Mouse (Mus musculus) olfactory bulb, adult 2 months (tissue): Measurements from ENCODE around the gene Rhod. TPM values are rescaled to one million over a fixed set of nuclear protein-coding genes. Genes with fewer than 3 reads are reported as not detected.
"Not testable (repeated sequence)": the region's sequence is repeated elsewhere in the genome, so short reads cannot be mapped to it uniquely, and the experiment has no call there.

Experiments used
- H3K27ac ChIP-seq: fragments of 200-500 bp; 2 replicates; pipeline ENCODE4 v1.5.1; 2012; ENCODE audit warnings: low read depth, low read length; ENCODE audit not compliant: insufficient read depth
- H3K4me1 ChIP-seq: fragments of 200-500 bp; 2 replicates; pipeline ENCODE4 v1.6.1; 2012; ENCODE audit warnings: low read length; ENCODE audit not compliant: control insufficient read depth, insufficient read depth
- H3K4me3 ChIP-seq: fragments of 200-500 bp; 2 replicates; pipeline ENCODE4 v1.5.1; 2012; ENCODE audit warnings: mild to moderate bottlenecking, low read depth, low read length, moderate library complexity; ENCODE audit not compliant: insufficient read depth
- CTCF ChIP-seq: fragments of 200-500 bp; IDR thresholded peaks from 2 replicates; pipeline ENCODE4 v1.5.1; 2012; ENCODE audit warnings: low read depth, mild to moderate bottlenecking, low read length, moderate library complexity; ENCODE audit not compliant: insufficient read depth
- POLR2A ChIP-seq: fragments of 200-500 bp; IDR thresholded peaks from 2 replicates; pipeline ENCODE4 v1.6.1; 2012; ENCODE audit warnings: mild to moderate bottlenecking, low read depth, low read length, moderate library complexity; ENCODE audit not compliant: insufficient read depth
- WGBS: fragments of 180-500 bp; shearing (Covaris S2); methylation state at CpG from one replicate; pipeline ENCODE4 v1.1.7; 2018; 5-methylcytosine and 5-hydroxymethylcytosine counted together
- polyA plus RNA-seq: library from polyadenylated mRNA; stranded (reverse); fragments of >200 nt; gene quantifications from 2 replicates; pipeline ENCODE4 v1.2.4, GENCODE M21; 2012; ENCODE audit warnings: low replicate concordance; ENCODE audit not compliant: missing spikeins, insufficient read depth, insufficient read length

Rhod gene
- polyA plus RNA-seq, 1 experiment: not detected

- under 1% methylated on average over 70 of the region's 70 CpGs for WGBS
These were observed 37.5 kb upstream of the Rhod start for GRCm38 (mm10) chr19:4476601-4477257.

DNA sequence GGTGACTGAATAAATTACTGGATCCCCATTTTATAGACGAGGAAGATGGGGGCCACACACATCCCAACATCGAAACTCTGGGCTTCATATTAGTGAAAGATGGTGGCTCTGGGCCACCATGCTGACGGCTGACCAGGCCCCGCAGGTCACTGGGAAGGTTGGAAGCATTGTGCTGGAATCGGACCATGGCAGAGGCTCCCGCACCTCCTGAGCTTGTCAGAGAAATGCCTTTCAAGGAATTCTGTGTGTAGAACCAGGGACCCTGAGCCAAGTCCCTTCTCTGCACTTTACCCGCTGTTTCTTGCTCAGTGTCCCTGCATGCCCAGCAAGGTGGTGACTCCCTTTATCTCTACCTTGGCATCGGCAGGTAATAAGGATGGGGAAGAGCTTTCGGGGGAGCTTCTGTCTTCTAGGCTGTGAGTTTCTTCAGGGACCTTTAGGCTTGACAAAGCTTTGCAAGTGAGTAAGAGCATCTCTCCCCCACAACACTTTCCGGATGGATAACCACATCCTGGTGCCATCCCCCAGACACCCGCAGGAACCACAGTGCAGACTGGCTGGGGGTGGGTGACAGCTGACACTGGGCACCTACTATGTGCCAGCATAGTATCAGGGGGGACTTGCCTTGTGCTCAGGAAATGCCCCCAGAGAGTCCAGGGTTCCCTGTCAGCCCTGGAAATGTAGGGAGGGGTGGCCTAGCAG, 36.1 kb upstream of the Rhod start:
- H3K4me1 ChIP-seq: peaks cover 26% of the 10 kb centered on the region
- WGBS: 68% methylated on average over 11 of the region's 11 CpGs

More at GRCm38 (mm10) chr19:4476601-4477257, 37.5 kb upstream of the Rhod start:
- Histone ChIP-seq H3K27ac (peak overlapping the region; percentile 74), H3K4me1 (peaks cover 26% of the 10 kb centered on the region), H3K4me3 (peak overlapping the region; percentile 61)
- TF ChIP-seq CTCF (no peak), POLR2A (peak; percentile 65)

GRCm38 (mm10) chr19:4474739-4475138, 35.5 kb upstream of the Rhod start:
- TF ChIP-seq CTCF (no peak), POLR2A (no peak)
- H3K4me1 ChIP-seq: peaks cover 28% of the 10 kb centered on the region
- no peak overlapping the region for H3K4me3 ChIP-seq
- WGBS: 79% methylated on average over 3 of the region's 3 CpGs
- no peak overlapping the region for H3K27ac ChIP-seq

More for the DNA sequence above, 36.1 kb upstream of the Rhod start:
- no peak overlapping the region for H3K27ac ChIP-seq
- TF ChIP-seq POLR2A (no peak), CTCF (no peak)
- no peak overlapping the region for H3K4me3 ChIP-seq

- TF ChIP-seq CTCF (no peak), POLR2A (no peak)
- Histone ChIP-seq H3K27ac (no peak overlapping the region), H3K4me3 (no peak overlapping the region), H3K4me1 (peaks cover 28% of the 10 kb centered on the region)
- 91% methylated on average over 5 of the region's 5 CpGs for WGBS
These were observed 34.3 kb upstream of the Rhod start for GRCm38 (mm10) chr19:4473549-4473948.

- Histone ChIP-seq H3K4me3 (no peak overlapping the region), H3K27ac (no peak overlapping the region), H3K4me1 (peaks cover 13% of the 10 kb centered on the region)
- 34% methylated on average over 5 of the region's 5 CpGs for WGBS
- TF ChIP-seq POLR2A (no peak), CTCF (no peak)
These were observed 29.1 kb upstream of the Rhod start for GRCm38 (mm10) chr19:4468363-4468762.

DNA sequence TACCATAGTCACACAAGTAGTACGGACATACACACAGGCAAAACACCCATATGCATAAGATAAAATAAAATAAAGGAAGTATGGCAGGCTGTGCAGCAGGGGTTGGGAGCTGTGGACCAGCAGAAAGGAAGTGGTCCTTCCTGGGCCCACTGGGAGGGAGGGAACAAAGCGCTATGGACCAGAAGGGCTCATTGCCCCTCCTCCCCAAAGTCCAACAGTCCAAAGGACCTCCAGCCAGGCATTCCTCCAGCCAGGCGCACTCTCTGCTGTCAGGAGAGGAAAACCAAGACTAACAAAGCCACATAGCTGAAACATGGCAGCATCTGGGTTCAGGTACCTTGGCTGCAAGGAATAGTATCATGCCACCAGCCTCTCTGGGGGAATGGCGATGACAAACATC, 25.4 kb upstream of the Rhod start:
- Histone ChIP-seq H3K4me1 (peaks cover 11% of the 10 kb centered on the region), H3K27ac (peak overlapping the region; percentile 38; the same call in 1 of the 2 replicates), H3K4me3 (no peak overlapping the region)
- WGBS: 70% methylated on average over 4 of the region's 4 CpGs
- TF ChIP-seq POLR2A (no peak), CTCF (no peak)

DNA sequence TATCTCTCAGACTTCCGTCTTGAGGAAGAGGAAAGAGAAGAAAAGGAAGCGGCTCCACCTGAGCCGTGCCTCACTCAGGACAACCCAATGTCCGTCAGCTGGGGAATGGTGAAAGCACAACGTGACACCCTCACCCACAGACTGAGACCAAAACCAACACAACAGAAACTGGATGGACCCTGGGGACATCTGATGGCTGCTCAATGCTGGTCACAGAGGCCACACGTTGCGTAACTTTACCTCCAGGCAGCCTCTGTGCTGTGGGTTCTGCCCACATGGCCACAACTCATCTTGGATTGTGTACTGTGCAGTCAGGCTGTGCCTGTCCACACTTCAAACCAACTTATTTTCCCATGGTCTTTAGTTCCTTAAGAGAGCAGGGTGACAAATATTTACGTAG, 22.7 kb upstream of the Rhod start:
- 84% methylated on average over 8 of the region's 8 CpGs for WGBS
- TF ChIP-seq CTCF (no peak), POLR2A (no peak)
- H3K4me1 ChIP-seq: peaks cover 11% of the 10 kb centered on the region
- no peak overlapping the region for H3K27ac ChIP-seq
- H3K4me3 ChIP-seq: no peak overlapping the region

DNA sequence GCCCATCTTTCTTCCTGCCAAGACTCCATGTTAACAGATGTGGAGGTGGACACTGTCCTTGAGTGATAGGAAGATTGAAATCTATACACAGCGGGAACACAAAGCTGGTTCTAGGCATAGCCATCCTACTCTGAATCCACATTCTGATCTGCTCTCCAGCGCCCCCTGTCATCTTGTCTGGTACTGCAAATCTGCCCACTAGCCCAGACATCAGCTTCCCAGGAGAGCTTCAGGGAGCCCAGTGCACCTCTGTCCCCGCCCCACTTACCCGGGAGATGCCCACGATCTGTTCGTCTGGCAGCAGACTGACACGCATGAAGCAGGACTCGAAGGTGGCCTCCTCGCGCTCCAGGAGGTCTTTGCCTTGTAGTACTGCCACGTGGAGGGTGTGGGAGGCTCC, 17.0 kb upstream of the Rhod start:
- 25% methylated on average over 11 of the region's 11 CpGs for WGBS
- H3K4me3 ChIP-seq: no peak overlapping the region
- peaks cover 20% of the 10 kb centered on the region for H3K4me1 ChIP-seq
- no peak for TF ChIP-seq POLR2A
- TF ChIP-seq CTCF: peak; percentile 60; the same call in 1 of the 2 replicates
- H3K27ac ChIP-seq: no peak overlapping the region

- peak overlapping the region; percentile 25 for H3K27ac ChIP-seq
- TF ChIP-seq POLR2A (no peak), CTCF (no peak)
- H3K4me1 ChIP-seq: peaks cover 20% of the 10 kb centered on the region
- no peak overlapping the region for H3K4me3 ChIP-seq
- 65% methylated on average over 15 of the region's 15 CpGs for WGBS
These were observed 16.0 kb upstream of the Rhod start for GRCm38 (mm10) chr19:4455071-4455800.

- H3K4me1 ChIP-seq: peaks cover 20% of the 10 kb centered on the region
- 83% methylated on average over 1 of the region's 1 CpGs for WGBS
- H3K4me3 ChIP-seq, H3K27ac ChIP-seq: not testable (repeated sequence)
These were observed 14.8 kb upstream of the Rhod start for GRCm38 (mm10) chr19:4454040-4454439.
